Mouse (Mus musculus) neural tube, embryonic 14.5 days (tissue): Measurements from ENCODE around the gene H2-Ob. TPM values are rescaled to one million over a fixed set of nuclear protein-coding genes. Genes with fewer than 3 reads are reported as not detected.

ENCODE experiments used
- ATAC-seq: fragments of 200-750 bp; cut with Nextera tagmentation; 2 replicates; pipeline ENCODE4 v1.8.0; 2017; ENCODE audit warnings: low read depth, mild to moderate bottlenecking, moderate TSS enrichment, moderate library complexity
- H3K27ac ChIP-seq: fragments of 300-500 bp; sonication (generic); 2 replicates; pipeline ENCODE4 v1.5.1; 2014; ENCODE audit warnings: low read depth, mild to moderate bottlenecking, control low read depth, low read length, moderate library complexity, mixed read lengths
- H3K27me3 ChIP-seq: fragments of 300-500 bp; sonication (generic); 2 replicates; pipeline ENCODE4 v1.6.1; 2014; ENCODE audit warnings: low read length; ENCODE audit not compliant: control insufficient read depth, insufficient read depth
- H3K36me3 ChIP-seq: fragments of 300-500 bp; sonication (generic); 2 replicates; pipeline ENCODE4 v1.6.1; 2014; ENCODE audit warnings: low read length, mixed read lengths; ENCODE audit not compliant: control insufficient read depth, insufficient read depth
- H3K4me1 ChIP-seq: fragments of 300-500 bp; sonication (generic); 2 replicates; pipeline ENCODE4 v1.6.1; 2014; ENCODE audit warnings: low read length; ENCODE audit not compliant: control insufficient read depth, insufficient read depth
- H3K4me2 ChIP-seq: fragments of 300-500 bp; sonication (generic); 2 replicates; pipeline ENCODE4 v1.6.1; 2014; ENCODE audit warnings: mild to moderate bottlenecking, low read depth, low read length, control low read depth
- H3K4me3 ChIP-seq: fragments of 300-500 bp; sonication (generic); 2 replicates; pipeline ENCODE4 v1.5.1; 2014; ENCODE audit warnings: low read depth, low read length, control low read depth, mixed read lengths
- H3K9ac ChIP-seq: fragments of 300-500 bp; sonication (generic); replicated peaks from 2 replicates; pipeline ENCODE4 v1.6.1; 2014; ENCODE audit warnings: low read depth, mild to moderate bottlenecking, control low read depth, low read length, mixed read lengths
- H3K9me3 ChIP-seq: fragments of 300-500 bp; sonication (generic); 2 replicates; pipeline ENCODE4 v1.6.1; 2016; ENCODE audit warnings: low read length; ENCODE audit not compliant: control insufficient read depth
- WGBS: fragments of 180-500 bp; shearing (Covaris S2); extraction: QIAGEN DNeasy Blood & Tissue Kit; methylation state at CpG from one replicate; pipeline ENCODE4 v1.1.7; 2014; 5-methylcytosine and 5-hydroxymethylcytosine counted together
- polyA plus RNA-seq: library from polyadenylated mRNA; unstranded; fragments of >200 nt; fragmentation: Nextera tagmentation; extraction: Ambion mirVana; gene quantifications from 2 replicates; pipeline ENCODE4 v1.2.1, GENCODE M21; 2014

Gene H2-Ob
- polyA plus RNA-seq, 1 experiment from 2014 or later = not detected

DNA sequence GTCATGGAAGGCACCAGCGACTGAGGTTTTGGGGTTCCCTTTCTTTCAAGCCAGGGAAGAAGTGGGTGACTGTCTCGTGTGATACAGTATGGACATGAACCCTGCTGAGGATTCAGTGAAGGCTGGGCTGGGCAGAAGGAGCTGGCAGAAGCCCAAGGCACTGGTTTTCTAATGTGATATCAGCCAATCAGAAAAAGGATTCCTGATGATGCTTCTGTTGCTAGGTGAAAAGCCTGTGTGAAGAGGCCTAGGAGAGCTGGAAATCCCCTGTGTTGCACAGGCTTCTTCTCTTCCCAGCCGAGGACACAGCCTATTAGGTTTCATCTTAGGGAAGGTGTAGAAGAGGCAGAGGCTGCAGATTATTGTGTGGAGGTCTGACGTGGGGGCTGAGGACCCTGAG lies 22.8 kb downstream of the H2-Ob start:
- no peak overlapping the region for H3K27ac ChIP-seq
- H3K36me3 ChIP-seq = no peaks in the 10 kb centered on the region
- H3K9me3 ChIP-seq = no peaks in the 10 kb centered on the region
- no peak overlapping the region for H3K4me3 ChIP-seq
- H3K27me3 ChIP-seq = peaks cover 9% of the 10 kb centered on the region; the same call in 1 of the 2 replicates
- WGBS = 23% methylated on average over 4 of the region's 4 CpGs
- ATAC-seq = peak; percentile 80
- H3K4me2 ChIP-seq = no peak overlapping the region
- peaks cover 7% of the 10 kb centered on the region; the same call in 1 of the 2 replicates for H3K4me1 ChIP-seq
- H3K9ac ChIP-seq = no peak overlapping the region

GRCm38 (mm10) chr17:34263068-34263467 lies 24.4 kb downstream of the H2-Ob start:
- Histone ChIP-seq H3K9ac (no peak overlapping the region; the same call in 1 of the 2 replicates), H3K4me3 (peak overlapping the region; percentile 28), H3K27ac (no peak overlapping the region), H3K4me1 (peaks cover 7% of the 10 kb centered on the region; the same call in 1 of the 2 replicates), H3K36me3 (no peaks in the 10 kb centered on the region), H3K27me3 (peaks cover 9% of the 10 kb centered on the region; the same call in 1 of the 2 replicates), H3K4me2 (peak overlapping the region; percentile 80), H3K9me3 (no peaks in the 10 kb centered on the region)
- under 1% methylated on average over 8 of the region's 8 CpGs for WGBS
- ATAC-seq = peak; percentile 82

GRCm38 (mm10) chr17:34263811-34264371 lies 25.2 kb downstream of the H2-Ob start:
- Histone ChIP-seq H3K36me3 (no peaks in the 10 kb centered on the region), H3K4me1 (peaks cover 7% of the 10 kb centered on the region; the same call in 1 of the 2 replicates), H3K27me3 (peaks cover 9% of the 10 kb centered on the region; the same call in 1 of the 2 replicates), H3K9me3 (no peaks in the 10 kb centered on the region), H3K27ac (no peak overlapping the region), H3K4me3 (no peak overlapping the region), H3K9ac (no peak overlapping the region), H3K4me2 (peak overlapping the region; percentile 93)
- 6% methylated on average over 14 of the region's 14 CpGs for whole genome bisulfite sequencing
- no peak for ATAC-seq

- Histone ChIP-seq H3K27ac (no peak overlapping the region), H3K4me3 (peak overlapping the region; percentile 43), H3K27me3 (peaks cover 9% of the 10 kb centered on the region; the same call in 1 of the 2 replicates), H3K4me1 (peaks cover 7% of the 10 kb centered on the region; the same call in 1 of the 2 replicates), H3K4me2 (peak overlapping the region; percentile 93), H3K36me3 (no peaks in the 10 kb centered on the region), H3K9me3 (no peaks in the 10 kb centered on the region), H3K9ac (peak overlapping the region; percentile 58)
- ATAC-seq = peak; percentile 42; the same call in 1 of the 2 replicates
- WGBS = under 1% methylated on average over 84 of the region's 93 CpGs
These were observed 26.0 kb downstream of the H2-Ob start for GRCm38 (mm10) chr17:34264452-34265351.

DNA sequence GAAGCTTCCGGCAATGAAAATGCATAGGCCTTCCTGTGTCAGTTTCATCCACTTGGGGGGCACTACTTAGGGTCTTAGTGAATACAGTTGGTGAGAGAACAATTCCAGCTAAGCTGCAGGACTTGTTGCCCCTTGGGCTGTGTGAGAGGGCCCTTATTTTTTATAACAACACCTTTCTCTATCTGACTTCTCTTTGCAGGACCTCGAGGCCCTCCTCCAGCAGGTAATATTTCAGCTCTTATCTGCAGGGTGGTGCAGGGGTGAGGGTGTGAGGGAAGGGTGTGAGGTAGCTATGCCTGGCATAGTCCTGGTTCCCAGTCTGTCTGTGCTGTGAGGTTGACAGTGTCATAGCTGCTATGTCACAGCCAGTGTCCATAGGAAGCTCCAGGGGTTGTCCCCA lies 29.6 kb downstream of the H2-Ob start:
- Histone ChIP-seq H3K9ac (no peak overlapping the region), H3K9me3 (no peaks in the 10 kb centered on the region), H3K36me3 (no peaks in the 10 kb centered on the region), H3K27me3 (peaks cover 6% of the 10 kb centered on the region; the same call in 1 of the 2 replicates), H3K4me3 (no peak overlapping the region), H3K27ac (no peak overlapping the region), H3K4me2 (no peak overlapping the region), H3K4me1 (peaks cover 7% of the 10 kb centered on the region; the same call in 1 of the 2 replicates)
- ATAC-seq = no peak
- 76% methylated on average over 2 of the region's 2 CpGs for WGBS

- H3K36me3 ChIP-seq = no peaks in the 10 kb centered on the region
- peaks cover 5% of the 10 kb centered on the region; the same call in 1 of the 2 replicates for H3K27me3 ChIP-seq
- H3K4me3 ChIP-seq = no peak overlapping the region
- 98% methylated on average over 2 of the region's 2 CpGs for WGBS
- no peak overlapping the region for H3K4me2 ChIP-seq
- no peak overlapping the region for H3K9ac ChIP-seq
- H3K9me3 ChIP-seq = no peaks in the 10 kb centered on the region
- H3K4me1 ChIP-seq = peaks cover 3% of the 10 kb centered on the region; the same call in 1 of the 2 replicates
- ATAC-seq = no peak
- no peak overlapping the region for H3K27ac ChIP-seq
These were observed 30.0 kb downstream of the H2-Ob start for GRCm38 (mm10) chr17:34268748-34269147.

DNA sequence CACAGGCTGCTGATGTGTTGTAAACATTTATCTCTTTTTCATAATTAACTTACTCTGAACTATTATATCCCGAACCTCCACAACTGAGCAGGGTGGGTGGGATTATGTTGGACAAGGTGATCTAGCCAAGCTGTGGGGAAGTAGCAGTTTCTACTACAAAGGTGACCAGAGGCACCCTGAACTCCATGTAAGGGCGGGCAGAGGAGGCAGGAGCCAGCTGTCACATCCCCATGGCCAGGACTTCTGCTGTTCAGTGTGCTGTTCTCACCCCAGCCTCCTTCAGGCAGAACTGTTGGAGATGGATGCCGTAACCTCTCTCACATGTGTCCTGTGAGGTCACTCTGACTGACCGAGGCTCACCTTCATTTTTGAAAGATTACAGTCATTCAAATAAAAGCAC lies 31.1 kb downstream of the H2-Ob start:
- no peak overlapping the region for H3K27ac ChIP-seq
- H3K4me3 ChIP-seq = no peak overlapping the region
- H3K27me3 ChIP-seq = 0 out of 2 replicates have a peak, but pooled peaks cover 3% of the 10 kb centered on the region
- no peak for ATAC-seq
- no peaks in the 10 kb centered on the region for H3K36me3 ChIP-seq
- no peak overlapping the region for H3K9ac ChIP-seq
- no peaks in the 10 kb centered on the region for H3K9me3 ChIP-seq
- H3K4me1 ChIP-seq = no peaks in the 10 kb centered on the region
- H3K4me2 ChIP-seq = no peak overlapping the region
- 75% methylated on average over 4 of the region's 4 CpGs for WGBS

DNA sequence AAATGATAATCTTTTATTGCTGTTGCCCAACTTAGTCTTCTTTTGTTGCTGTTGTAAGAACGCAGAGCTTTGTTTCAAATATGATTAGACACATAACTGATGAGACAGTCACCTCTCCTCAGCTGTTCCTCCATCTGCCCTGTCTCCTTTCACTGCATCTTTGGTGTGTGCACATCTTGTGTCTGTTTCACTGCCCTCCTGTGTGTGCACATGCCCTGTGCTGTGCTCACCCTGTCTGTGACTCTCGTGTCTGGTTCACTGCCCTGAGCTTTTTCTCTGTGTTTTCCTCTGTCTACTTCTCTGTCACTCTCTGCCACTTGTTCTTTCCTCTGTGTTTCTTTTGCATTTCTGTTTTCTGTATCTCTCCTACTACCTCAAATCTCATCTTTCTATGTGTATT lies 31.5 kb downstream of the H2-Ob start:
- no peaks in the 10 kb centered on the region for H3K9me3 ChIP-seq
- H3K4me1 ChIP-seq = no peaks in the 10 kb centered on the region
- no peak overlapping the region for H3K4me2 ChIP-seq
- WGBS = 89% methylated on average over 2 of the region's 2 CpGs
- 0 out of 2 replicates have a peak, but pooled peaks cover 2% of the 10 kb centered on the region for H3K27me3 ChIP-seq
- H3K4me3 ChIP-seq = no peak overlapping the region
- ATAC-seq = no peak
- no peaks in the 10 kb centered on the region for H3K36me3 ChIP-seq
- H3K9ac ChIP-seq = no peak overlapping the region
- H3K27ac ChIP-seq = no peak overlapping the region

DNA sequence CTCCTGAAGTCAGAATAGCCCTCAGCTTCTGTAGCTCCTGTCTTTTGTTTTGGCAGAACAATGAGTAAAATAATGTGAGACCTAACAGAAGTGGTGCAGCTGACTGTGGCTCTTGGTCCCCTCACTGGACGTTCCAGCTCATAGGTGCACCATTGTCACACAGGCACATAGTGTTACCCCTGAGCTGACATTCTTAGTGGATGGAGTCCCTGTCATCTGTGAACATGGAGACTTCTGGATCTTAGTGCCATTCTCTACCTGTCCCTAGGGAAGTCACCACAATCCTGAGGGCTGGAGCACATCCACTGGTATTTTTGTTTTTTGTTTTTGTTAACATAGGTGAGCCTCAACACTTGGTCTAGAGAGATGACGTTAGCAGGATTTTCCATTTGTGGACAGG lies 32.2 kb downstream of the H2-Ob start:
- 85% methylated on average over 2 of the region's 2 CpGs for WGBS
- ATAC-seq = no peak
- no peak overlapping the region for H3K4me2 ChIP-seq

More for the DNA sequence above, 32.2 kb downstream of the H2-Ob start:
- no peaks in the 10 kb centered on the region for H3K4me1 ChIP-seq
- no peak overlapping the region for H3K4me3 ChIP-seq
- no peak overlapping the region for H3K27ac ChIP-seq
- H3K36me3 ChIP-seq = no peaks in the 10 kb centered on the region
- no peaks in the 10 kb centered on the region for H3K27me3 ChIP-seq
- no peaks in the 10 kb centered on the region for H3K9me3 ChIP-seq
- H3K9ac ChIP-seq = no peak overlapping the region
